Mouse (Mus musculus): ENCODE results near the gene Gprin3.

Gene Gprin3

DNA sequence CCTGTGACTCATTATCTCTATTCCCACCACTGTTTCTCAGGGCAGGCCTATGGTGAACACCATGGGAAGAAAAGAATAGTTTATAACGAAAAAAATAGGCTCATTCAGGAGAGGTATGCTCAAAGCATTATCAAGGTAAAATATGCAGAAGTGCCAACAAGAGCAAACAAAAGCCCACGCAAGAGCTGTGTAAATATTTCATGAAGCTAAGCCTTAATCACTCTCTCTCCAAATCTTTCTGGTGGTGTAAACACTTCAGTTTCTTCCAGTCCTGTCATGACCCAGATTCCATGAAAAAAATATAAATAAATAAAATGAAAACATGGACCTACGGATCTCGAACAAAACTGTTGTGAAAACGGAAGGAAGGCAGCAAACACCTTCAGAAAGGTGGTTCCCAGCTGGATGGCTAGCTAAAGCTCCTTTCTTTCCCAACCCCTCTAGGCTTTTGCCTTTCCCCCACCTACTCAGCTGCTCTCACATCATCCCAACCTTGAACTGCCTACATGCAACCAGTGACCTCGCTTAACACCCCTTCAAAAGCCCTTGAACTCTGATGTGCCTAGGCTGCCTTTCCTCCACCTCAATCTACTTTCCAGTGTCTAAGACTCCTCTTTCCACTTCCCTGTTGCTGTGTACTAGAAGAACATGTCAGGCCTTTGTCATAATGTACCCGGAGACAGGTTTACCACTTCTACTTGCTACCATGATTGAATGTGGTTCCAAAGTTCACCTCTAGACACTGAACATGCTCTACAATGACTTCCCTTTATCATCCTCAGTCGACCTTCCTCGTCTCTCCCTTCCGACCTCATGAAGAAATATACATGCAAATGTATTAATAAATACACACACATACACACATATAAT lies 988 bp downstream of the Gprin3 start:
- peaks cover 22% of the 10 kb centered on the region for H3K27me3 ChIP-seq (ENCODE audit: insufficient read depth, low read length)
- 0 out of 2 replicates have a peak, but pooled peaks cover 5% of the 10 kb centered on the region for H3K4me1 ChIP-seq (replicated peaks; ENCODE audit: low read depth, low read length)
- H3K36me3 ChIP-seq (ENCODE audit: insufficient read depth, low read length): no peaks in the 10 kb centered on the region
- TF ChIP-seq NANOG (IDR thresholded peaks at IDR 0.05; ENCODE audit: borderline replicate concordance, low read length) (no peak), CTCF (conservative IDR thresholded peaks at IDR 0.05; ENCODE audit: low read length) (no peak), POU5F1 (IDR thresholded peaks at IDR 0.05; ENCODE audit: borderline replicate concordance, low read length) (no peak)
- H3K4me3 ChIP-seq (replicated peaks; ENCODE audit: low read length): no peak overlapping the region
- H3K9me3 ChIP-seq (ENCODE audit: low read length): no peaks in the 10 kb centered on the region

DNA sequence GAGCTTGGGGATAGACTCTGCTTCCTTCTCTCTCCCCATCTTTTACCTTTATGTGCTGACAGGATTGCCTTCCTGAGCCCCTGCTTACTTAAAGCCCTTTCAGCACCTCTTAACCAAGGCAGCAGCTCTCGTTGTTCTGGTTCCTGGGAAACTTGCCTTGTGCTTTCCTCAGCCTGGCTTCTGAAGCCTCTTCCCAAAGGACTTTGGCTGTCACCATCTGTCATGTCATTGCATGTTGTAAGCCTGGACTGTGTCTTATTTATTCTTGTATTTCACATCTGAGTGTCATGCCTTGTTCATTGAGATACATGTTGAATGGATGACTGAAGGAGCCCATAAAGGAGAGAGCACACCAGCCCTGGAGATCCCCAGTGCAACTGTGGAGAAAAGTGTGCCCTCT lies 2.3 kb downstream of the Gprin3 start:
- Histone ChIP-seq H3K27me3 (ENCODE audit: insufficient read depth, low read length) (peaks cover 22% of the 10 kb centered on the region), H3K9me3 (ENCODE audit: low read length) (no peaks in the 10 kb centered on the region), H3K36me3 (ENCODE audit: insufficient read depth, low read length) (no peaks in the 10 kb centered on the region), H3K4me3 (replicated peaks; ENCODE audit: low read length) (no peak overlapping the region), H3K4me1 (replicated peaks; ENCODE audit: low read depth, low read length) (0 out of 2 replicates have a peak, but pooled peaks cover 5% of the 10 kb centered on the region)
- TF ChIP-seq POU5F1 (IDR thresholded peaks at IDR 0.05; ENCODE audit: borderline replicate concordance, low read length) (no peak), CTCF (conservative IDR thresholded peaks at IDR 0.05; ENCODE audit: low read length) (no peak), NANOG (IDR thresholded peaks at IDR 0.05; ENCODE audit: borderline replicate concordance, low read length) (no peak)

DNA sequence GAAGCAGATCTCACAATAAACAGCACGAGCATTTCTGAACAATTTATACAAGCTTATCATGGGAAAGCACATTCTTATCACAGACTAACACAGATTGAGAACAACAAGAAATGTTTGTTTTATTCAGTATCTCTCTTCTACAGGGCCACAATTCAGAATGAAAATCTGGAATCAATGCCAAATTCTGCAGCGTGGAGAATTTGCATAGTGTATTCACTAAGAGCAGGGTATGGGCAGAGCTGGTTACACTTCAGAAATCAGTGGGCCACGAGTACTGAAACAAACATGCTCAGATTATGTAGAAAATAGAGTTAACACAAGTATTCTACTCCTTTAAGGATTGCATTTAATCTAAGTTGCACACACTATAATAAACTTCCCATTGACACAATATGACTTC lies 6.8 kb downstream of the Gprin3 start:
- TF ChIP-seq POU5F1 (IDR thresholded peaks at IDR 0.05; ENCODE audit: borderline replicate concordance, low read length): no peak
- no peak for TF ChIP-seq CTCF (conservative IDR thresholded peaks at IDR 0.05; ENCODE audit: low read length)
- TF ChIP-seq NANOG (IDR thresholded peaks at IDR 0.05; ENCODE audit: borderline replicate concordance, low read length): no peak
- no peaks in the 10 kb centered on the region for H3K4me1 ChIP-seq (replicated peaks; ENCODE audit: low read depth, low read length)
- H3K4me3 ChIP-seq (replicated peaks; ENCODE audit: low read length): no peak overlapping the region
- H3K27me3 ChIP-seq (ENCODE audit: insufficient read depth, low read length): no peaks in the 10 kb centered on the region
- no peaks in the 10 kb centered on the region for H3K36me3 ChIP-seq (ENCODE audit: insufficient read depth, low read length)
- H3K9me3 ChIP-seq (ENCODE audit: low read length): no peaks in the 10 kb centered on the region

DNA sequence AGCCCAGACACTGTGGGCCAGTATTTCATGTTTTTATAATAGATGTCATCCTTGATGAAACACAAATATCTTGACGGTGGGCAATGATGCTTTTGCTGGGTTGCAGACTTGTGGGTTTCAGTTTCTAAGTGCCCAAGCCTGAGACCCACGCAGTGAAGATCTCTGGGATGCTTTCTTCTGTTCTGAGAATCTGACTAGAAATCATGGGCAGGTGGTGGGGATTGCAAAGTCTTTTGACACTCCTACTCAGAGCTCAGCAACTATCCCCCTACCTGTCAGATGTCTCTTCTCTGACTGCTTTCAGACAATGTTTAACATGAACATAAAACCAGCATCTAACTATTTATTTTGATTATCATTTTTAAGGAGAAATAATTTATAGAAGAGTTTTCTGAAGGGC lies 7.4 kb downstream of the Gprin3 start:
- Histone ChIP-seq H3K27me3 (ENCODE audit: insufficient read depth, low read length) (no peaks in the 10 kb centered on the region), H3K36me3 (ENCODE audit: insufficient read depth, low read length) (no peaks in the 10 kb centered on the region), H3K4me1 (replicated peaks; ENCODE audit: low read depth, low read length) (no peaks in the 10 kb centered on the region), H3K9me3 (ENCODE audit: low read length) (no peaks in the 10 kb centered on the region), H3K4me3 (replicated peaks; ENCODE audit: low read length) (no peak overlapping the region)
- TF ChIP-seq POU5F1 (IDR thresholded peaks at IDR 0.05; ENCODE audit: borderline replicate concordance, low read length): no peak
- no peak for TF ChIP-seq CTCF (conservative IDR thresholded peaks at IDR 0.05; ENCODE audit: low read length)
- no peak for TF ChIP-seq NANOG (IDR thresholded peaks at IDR 0.05; ENCODE audit: borderline replicate concordance, low read length)

DNA sequence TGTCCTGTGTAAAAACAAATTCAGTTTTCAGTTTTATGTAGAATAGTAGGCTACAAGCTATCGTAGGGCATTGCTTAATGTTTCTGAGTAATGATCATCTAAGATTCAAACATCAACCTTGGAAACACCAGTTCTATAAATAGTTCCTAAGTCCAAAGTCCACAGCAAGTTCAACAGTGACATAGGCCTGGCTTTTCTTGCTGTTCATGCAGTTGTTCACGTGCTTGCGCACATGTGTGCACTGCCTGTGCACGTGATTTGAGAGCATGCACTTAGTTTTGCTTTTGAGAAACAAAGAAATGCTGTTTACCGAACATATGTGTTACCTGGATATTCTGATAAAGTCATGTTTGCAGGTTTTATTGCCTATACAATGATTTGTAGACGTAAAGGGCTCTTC lies 11.3 kb downstream of the Gprin3 start:
- Histone ChIP-seq H3K36me3 (ENCODE audit: insufficient read depth, low read length) (no peaks in the 10 kb centered on the region), H3K4me1 (replicated peaks; ENCODE audit: low read depth, low read length) (no peaks in the 10 kb centered on the region), H3K4me3 (replicated peaks; ENCODE audit: low read length) (no peak overlapping the region), H3K27me3 (ENCODE audit: insufficient read depth, low read length) (no peaks in the 10 kb centered on the region), H3K9me3 (ENCODE audit: low read length) (no peaks in the 10 kb centered on the region)
- TF ChIP-seq POU5F1 (IDR thresholded peaks at IDR 0.05; ENCODE audit: borderline replicate concordance, low read length): no peak
- no peak for TF ChIP-seq CTCF (conservative IDR thresholded peaks at IDR 0.05; ENCODE audit: low read length)
- TF ChIP-seq NANOG (IDR thresholded peaks at IDR 0.05; ENCODE audit: borderline replicate concordance, low read length): no peak

DNA sequence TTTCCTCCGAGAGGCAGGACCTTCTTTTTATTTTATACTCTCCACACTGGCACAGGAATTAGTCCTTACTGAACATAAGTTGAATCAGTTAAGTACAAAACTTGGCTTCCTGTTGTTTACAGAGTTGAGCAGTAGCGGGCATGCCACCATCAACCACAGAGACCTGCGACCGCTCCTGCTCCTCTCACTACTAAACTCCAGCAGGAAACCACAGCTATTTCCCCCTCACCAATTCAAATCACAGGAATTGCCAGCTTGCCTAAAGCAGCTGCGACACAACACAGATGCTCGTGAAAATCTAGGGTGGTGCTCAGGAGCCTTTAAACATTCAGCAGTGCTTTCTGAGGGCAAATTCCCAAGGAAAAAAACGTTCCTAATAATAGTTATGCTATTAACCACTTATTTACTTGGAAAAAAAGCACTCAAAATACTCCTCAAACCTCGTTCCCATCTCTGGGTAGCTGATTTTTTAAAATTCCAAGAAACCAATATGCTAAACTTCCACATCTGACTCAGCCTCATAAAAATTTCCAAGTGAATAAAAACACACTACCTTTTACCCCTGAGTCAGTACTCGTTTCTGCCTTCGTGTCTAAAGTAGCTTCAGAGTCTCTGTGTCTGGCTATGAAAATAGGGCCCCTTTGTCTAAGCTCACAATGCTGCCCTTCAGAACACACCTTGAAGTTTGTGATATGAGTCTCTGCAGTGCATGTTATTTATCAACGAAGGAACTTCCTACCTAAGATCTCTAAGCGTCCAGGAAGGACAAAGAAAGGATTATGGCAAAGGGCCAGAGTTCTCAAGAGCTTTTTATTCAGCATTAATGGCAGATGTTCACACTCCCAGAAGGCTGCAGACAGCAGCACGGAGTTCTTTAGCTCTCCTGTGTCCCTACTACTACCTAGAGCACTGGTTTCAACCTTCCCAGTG lies 13.4 kb downstream of the Gprin3 start:
- Histone ChIP-seq H3K27me3 (ENCODE audit: insufficient read depth, low read length) (no peaks in the 10 kb centered on the region), H3K36me3 (ENCODE audit: insufficient read depth, low read length) (no peaks in the 10 kb centered on the region), H3K4me3 (replicated peaks; ENCODE audit: low read length) (no peak overlapping the region), H3K9me3 (ENCODE audit: low read length) (no peaks in the 10 kb centered on the region), H3K4me1 (replicated peaks; ENCODE audit: low read depth, low read length) (no peaks in the 10 kb centered on the region)
- TF ChIP-seq POU5F1 (IDR thresholded peaks at IDR 0.05; ENCODE audit: borderline replicate concordance, low read length) (no peak), NANOG (IDR thresholded peaks at IDR 0.05; ENCODE audit: borderline replicate concordance, low read length) (no peak), CTCF (conservative IDR thresholded peaks at IDR 0.05; ENCODE audit: low read length) (no peak)

DNA sequence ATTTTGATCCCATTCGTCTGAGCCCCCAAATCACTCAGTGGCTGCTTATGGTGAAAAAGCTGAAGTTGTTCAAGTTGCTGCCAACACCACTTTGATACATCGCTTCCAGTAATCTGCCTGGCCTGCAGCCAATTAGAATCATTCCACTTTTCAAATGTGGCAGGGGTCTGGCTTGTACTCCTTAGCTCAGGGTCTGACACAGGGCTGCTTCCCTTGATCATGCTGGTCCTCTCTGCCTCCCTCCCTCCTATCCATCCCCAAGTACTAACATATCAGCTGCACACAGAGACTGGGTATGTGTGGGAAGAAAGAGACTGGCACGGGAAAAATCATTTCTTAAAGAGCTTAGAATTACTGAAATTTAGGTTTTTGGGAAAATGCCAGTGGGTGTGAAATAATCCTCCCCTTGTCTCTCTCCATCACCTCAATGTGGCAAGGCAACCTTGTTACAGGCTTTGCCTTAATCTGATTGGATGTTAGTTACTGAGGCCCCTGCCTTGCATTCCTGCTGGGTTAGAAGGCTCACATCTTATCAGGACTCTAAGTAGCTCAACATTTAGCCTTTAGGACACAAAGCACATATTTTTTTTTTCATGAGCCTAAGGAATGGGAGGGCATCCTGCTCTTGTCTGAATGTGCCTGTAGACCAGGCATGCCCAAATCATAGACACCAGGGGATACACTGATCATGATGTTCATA lies 16.9 kb downstream of the Gprin3 start:
- Histone ChIP-seq H3K4me1 (replicated peaks; ENCODE audit: low read depth, low read length) (no peaks in the 10 kb centered on the region), H3K27me3 (ENCODE audit: insufficient read depth, low read length) (no peaks in the 10 kb centered on the region), H3K4me3 (replicated peaks; ENCODE audit: low read length) (no peak overlapping the region), H3K9me3 (ENCODE audit: low read length) (no peaks in the 10 kb centered on the region), H3K36me3 (ENCODE audit: insufficient read depth, low read length) (no peaks in the 10 kb centered on the region)
- no peak for TF ChIP-seq POU5F1 (IDR thresholded peaks at IDR 0.05; ENCODE audit: borderline replicate concordance, low read length)
- TF ChIP-seq NANOG (IDR thresholded peaks at IDR 0.05; ENCODE audit: borderline replicate concordance, low read length): no peak
- no peak for TF ChIP-seq CTCF (conservative IDR thresholded peaks at IDR 0.05; ENCODE audit: low read length)
